Mouse (Mus musculus) midbrain, embryonic 14.5 days (tissue): Measurements from ENCODE around the gene Adgrb3. TPM values are rescaled to one million over a fixed set of nuclear protein-coding genes. Genes with fewer than 3 reads are reported as not detected.

Experiments used
- ATAC-seq: fragments of 200-750 bp; cut with Nextera tagmentation; 2 replicates; pipeline ENCODE4 v1.8.0; 2017; ENCODE audit warnings: moderate number of reproducible peaks, moderate library complexity; ENCODE audit not compliant: low FRiP score, low TSS enrichment
- DNase-seq: peaks from one replicate; pipeline ENCODE4 v3.0.0-alpha.2; 2015
- H3K27ac ChIP-seq: fragments of 300-500 bp; sonication (generic); replicated peaks from 2 replicates; pipeline ENCODE4 v1.5.1; 2014; ENCODE audit warnings: mild to moderate bottlenecking, low read depth, low read length, moderate library complexity
- H3K27me3 ChIP-seq: fragments of 300-500 bp; sonication (generic); 2 replicates; pipeline ENCODE4 v1.6.1; 2014; ENCODE audit warnings: low read length, control low read depth, mixed read lengths; ENCODE audit not compliant: control insufficient read depth, insufficient read depth
- H3K36me3 ChIP-seq: fragments of 300-500 bp; sonication (generic); 2 replicates; pipeline ENCODE4 v1.6.1; 2014; ENCODE audit warnings: low read length, control low read depth; ENCODE audit not compliant: control insufficient read depth, insufficient read depth
- H3K4me1 ChIP-seq: fragments of 300-500 bp; sonication (generic); 2 replicates; pipeline ENCODE4 v1.6.1; 2014; ENCODE audit warnings: mild to moderate bottlenecking, antibody characterized with exemption, low read length, control low read depth; ENCODE audit not compliant: control insufficient read depth, insufficient read depth
- H3K4me2 ChIP-seq: fragments of 300-500 bp; sonication (generic); 2 replicates; pipeline ENCODE4 v1.6.1; 2014; ENCODE audit warnings: mild to moderate bottlenecking, low read length, moderate library complexity
- H3K4me3 ChIP-seq: fragments of 300-500 bp; sonication (generic); replicated peaks from 2 replicates; pipeline ENCODE4 v1.5.1; 2014; ENCODE audit warnings: low read depth, low read length
- H3K9ac ChIP-seq: fragments of 300-500 bp; sonication (generic); replicated peaks from 2 replicates; pipeline ENCODE4 v1.6.1; 2014; ENCODE audit warnings: mild to moderate bottlenecking, low read length, moderate library complexity
- H3K9me3 ChIP-seq: fragments of 300-500 bp; sonication (generic); 2 replicates; pipeline ENCODE4 v1.6.1; 2016; ENCODE audit warnings: low read length, control low read depth, mixed read lengths; ENCODE audit not compliant: control insufficient read depth
- WGBS: fragments of 180-500 bp; shearing (Covaris S2); extraction: QIAGEN DNeasy Blood & Tissue Kit; methylation state at CpG from one replicate; pipeline ENCODE4 v1.1.7; 2014; 5-methylcytosine and 5-hydroxymethylcytosine counted together
- polyA plus RNA-seq: library from polyadenylated mRNA; unstranded; fragments of >200 nt; fragmentation: Nextera tagmentation; extraction: Ambion mirVana; gene quantifications from 2 replicates; pipeline ENCODE4 v1.2.1, GENCODE M21; 2014

Gene Adgrb3
- polyA plus RNA-seq, 1 experiment from 2014 or later: 67.6 TPM

- no peak overlapping the region for H3K27ac ChIP-seq
- H3K27me3 ChIP-seq: no peaks in the 10 kb centered on the region
- no peaks in the 10 kb centered on the region for H3K9me3 ChIP-seq
- no peak for ATAC-seq
- no peaks in the 10 kb centered on the region for H3K36me3 ChIP-seq
- no peak for DNase-seq
- no peaks in the 10 kb centered on the region for H3K4me1 ChIP-seq
- H3K9ac ChIP-seq: no peak overlapping the region
- H3K4me3 ChIP-seq: no peak overlapping the region
- H3K4me2 ChIP-seq: no peak overlapping the region
- 79% methylated on average over 2 of the region's 2 CpGs for WGBS
Observed at GRCm38 (mm10) chr1:25768958-25769357, 60.5 kb downstream of the Adgrb3 start.

DNA sequence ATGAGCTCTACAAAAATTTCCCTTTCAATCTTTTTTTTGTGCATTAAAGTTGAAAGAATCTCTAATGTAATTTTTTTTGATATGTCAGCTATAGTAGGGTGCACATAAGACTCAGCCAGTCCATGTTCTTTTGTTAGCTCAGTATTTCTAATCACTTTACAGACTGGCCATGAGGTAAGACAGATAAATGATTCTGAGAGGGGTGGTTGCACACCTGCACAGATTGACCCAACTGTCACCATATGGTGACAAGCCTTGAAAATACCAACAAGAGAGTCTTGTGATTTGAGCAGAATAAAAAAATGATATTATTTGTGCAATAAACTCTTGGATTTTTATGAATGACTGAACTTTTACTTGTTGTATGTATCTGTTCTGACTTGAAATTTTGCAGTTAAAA is 74.2 kb downstream of the Adgrb3 start:
- no peak overlapping the region for H3K27ac ChIP-seq
- H3K9me3 ChIP-seq: no peaks in the 10 kb centered on the region
- ATAC-seq (no peak), DNase-seq (no peak)
- no peak overlapping the region for H3K4me2 ChIP-seq
- no peaks in the 10 kb centered on the region for H3K4me1 ChIP-seq
- H3K9ac ChIP-seq: no peak overlapping the region
- H3K36me3 ChIP-seq: no peaks in the 10 kb centered on the region
- no peaks in the 10 kb centered on the region for H3K27me3 ChIP-seq
- no peak overlapping the region for H3K4me3 ChIP-seq

GRCm38 (mm10) chr1:25754528-25754927 is 75.0 kb downstream of the Adgrb3 start:
- Histone ChIP-seq H3K9me3 (no peaks in the 10 kb centered on the region), H3K4me1 (no peaks in the 10 kb centered on the region), H3K4me3 (no peak overlapping the region), H3K4me2 (no peak overlapping the region), H3K27ac (no peak overlapping the region), H3K27me3 (no peaks in the 10 kb centered on the region), H3K36me3 (no peaks in the 10 kb centered on the region), H3K9ac (no peak overlapping the region)
- no peak for DNase-seq
- no peak for ATAC-seq
- WGBS: 74% methylated on average over 4 of the region's 4 CpGs

- H3K9ac ChIP-seq: no peak overlapping the region
- no peak overlapping the region for H3K4me2 ChIP-seq
- H3K4me3 ChIP-seq: no peak overlapping the region
- H3K4me1 ChIP-seq: no peaks in the 10 kb centered on the region
- no peaks in the 10 kb centered on the region for H3K27me3 ChIP-seq
- H3K36me3 ChIP-seq: no peaks in the 10 kb centered on the region
- ATAC-seq (no peak), DNase-seq (no peak)
- no peak overlapping the region for H3K27ac ChIP-seq
- no peaks in the 10 kb centered on the region for H3K9me3 ChIP-seq
- WGBS: 92% methylated on average over 4 of the region's 4 CpGs
Observed at GRCm38 (mm10) chr1:25745575-25745974, 83.9 kb downstream of the Adgrb3 start.

- Histone ChIP-seq H3K27ac (no peak overlapping the region), H3K9me3 (no peaks in the 10 kb centered on the region), H3K4me1 (no peaks in the 10 kb centered on the region), H3K9ac (no peak overlapping the region), H3K27me3 (no peaks in the 10 kb centered on the region), H3K36me3 (no peaks in the 10 kb centered on the region), H3K4me3 (no peak overlapping the region), H3K4me2 (no peak overlapping the region)
- ATAC-seq (no peak), DNase-seq (no peak)
- 83% methylated on average over 6 of the region's 6 CpGs for WGBS
Observed at GRCm38 (mm10) chr1:25744736-25745135, 84.8 kb downstream of the Adgrb3 start.

GRCm38 (mm10) chr1:25729844-25730243 is 99.7 kb downstream of the Adgrb3 start:
- Histone ChIP-seq H3K9ac (no peak overlapping the region), H3K4me2 (no peak overlapping the region), H3K27me3 (no peaks in the 10 kb centered on the region), H3K27ac (no peak overlapping the region), H3K4me1 (no peaks in the 10 kb centered on the region), H3K9me3 (no peaks in the 10 kb centered on the region), H3K36me3 (no peaks in the 10 kb centered on the region), H3K4me3 (no peak overlapping the region)
- 94% methylated on average over 5 of the region's 5 CpGs for WGBS
- no peak for DNase-seq
- ATAC-seq: no peak

GRCm38 (mm10) chr1:25711474-25711873 is 118.0 kb downstream of the Adgrb3 start:
- H3K4me2 ChIP-seq: no peak overlapping the region
- no peak for DNase-seq
- 65% methylated on average over 1 of the region's 1 CpGs for WGBS

DNA sequence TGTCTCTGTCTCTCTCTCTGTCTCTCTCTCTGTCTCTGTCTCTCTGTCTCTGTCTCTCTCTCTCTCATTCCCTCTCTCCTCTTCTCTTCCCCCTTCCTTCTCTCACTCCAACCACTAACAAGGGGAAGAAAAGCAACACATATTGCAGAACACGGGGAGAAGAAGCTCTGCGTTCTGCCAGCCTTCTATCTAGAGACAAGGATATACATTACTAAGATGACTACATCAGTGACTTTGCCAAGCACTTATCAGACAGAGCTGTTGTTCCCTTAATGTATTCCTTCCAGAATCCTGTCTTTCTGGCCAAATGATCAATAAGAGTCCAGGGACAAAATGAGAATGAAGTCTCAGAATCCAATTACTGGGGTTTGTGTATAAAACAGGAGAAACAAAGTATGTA is 123.2 kb downstream of the Adgrb3 start:
- H3K27me3 ChIP-seq: no peaks in the 10 kb centered on the region
- 79% methylated on average over 2 of the region's 2 CpGs for WGBS
- no peak for DNase-seq

More at GRCm38 (mm10) chr1:25711474-25711873, 118.0 kb downstream of the Adgrb3 start:
- no peaks in the 10 kb centered on the region for H3K4me1 ChIP-seq
- no peaks in the 10 kb centered on the region for H3K27me3 ChIP-seq
- H3K9ac ChIP-seq: no peak overlapping the region
- no peak overlapping the region for H3K27ac ChIP-seq
- H3K4me3 ChIP-seq: no peak overlapping the region
- no peaks in the 10 kb centered on the region for H3K9me3 ChIP-seq
- H3K36me3 ChIP-seq: no peaks in the 10 kb centered on the region
- ATAC-seq: no peak

GRCm38 (mm10) chr1:25698702-25699250 is 130.7 kb downstream of the Adgrb3 start:
- DNase-seq (peak; percentile 34), ATAC-seq (peak; percentile 50; the same call in 1 of the 2 replicates)
- Histone ChIP-seq H3K9me3 (0 out of 2 replicates have a peak, but pooled peaks cover 3% of the 10 kb centered on the region), H3K4me2 (no peak overlapping the region), H3K4me3 (no peak overlapping the region), H3K4me1 (no peaks in the 10 kb centered on the region), H3K9ac (no peak overlapping the region), H3K27ac (no peak overlapping the region), H3K27me3 (no peaks in the 10 kb centered on the region), H3K36me3 (no peaks in the 10 kb centered on the region)
- 72% methylated on average over 6 of the region's 6 CpGs for WGBS

More for the DNA sequence above, 123.2 kb downstream of the Adgrb3 start:
- Histone ChIP-seq H3K9ac (no peak overlapping the region), H3K36me3 (no peaks in the 10 kb centered on the region), H3K4me2 (no peak overlapping the region), H3K27ac (no peak overlapping the region), H3K4me1 (no peaks in the 10 kb centered on the region), H3K9me3 (no peaks in the 10 kb centered on the region), H3K4me3 (no peak overlapping the region)
- no peak for ATAC-seq
